Mouse (Mus musculus): ENCODE measurements around the gene Jpt1. TPM values are rescaled to one million over a fixed set of nuclear protein-coding genes. Genes with fewer than 3 reads are reported as not detected.
"Not testable (repeated sequence)": the region's sequence is repeated elsewhere in the genome, so short reads cannot be mapped to it uniquely, and the experiment has no call there.

The Jpt1 gene
- polyA plus RNA-seq, 1 experiment from 2014 or later, result 959 TPM

GRCm38 (mm10) chr11:115509773-115510506 lies 4.2 kb downstream of the Jpt1 start:
- peak overlapping the region; percentile 99 for H3K9ac ChIP-seq
- H3K4me2 ChIP-seq (replicated peaks), result peak overlapping the region; percentile 87
- H3K9me3 ChIP-seq (replicated peaks), result no peaks in the 10 kb centered on the region
- ATAC-seq (ENCODE audit: low FRiP score), result no peak
- 0 out of 2 replicates have a peak, but pooled peaks cover 4% of the 10 kb centered on the region for H3K36me3 ChIP-seq
- H3K27ac ChIP-seq, result no peak overlapping the region
- 39% methylated on average over 6 of the region's 6 CpGs for WGBS
- H3K4me3 ChIP-seq, result peak overlapping the region; percentile 99
- H3K4me1 ChIP-seq, result peaks cover 62% of the 10 kb centered on the region
- no peaks in the 10 kb centered on the region for H3K27me3 ChIP-seq

GRCm38 (mm10) chr11:115508061-115508460 lies 6.1 kb downstream of the Jpt1 start:
- Histone ChIP-seq H3K36me3 (peaks cover 6% of the 10 kb centered on the region; the same call in 1 of the 2 replicates), H3K4me1 (peaks cover 62% of the 10 kb centered on the region), H3K9ac (no peak overlapping the region), H3K27me3 (no peaks in the 10 kb centered on the region), H3K4me3 (no peak overlapping the region), H3K4me2 (replicated peaks) (no peak overlapping the region), H3K27ac (no peak overlapping the region), H3K9me3 (replicated peaks) (no peaks in the 10 kb centered on the region)
- no peak for ATAC-seq (ENCODE audit: low FRiP score)
- 89% methylated on average over 2 of the region's 2 CpGs for WGBS

- no peaks in the 10 kb centered on the region for H3K9me3 ChIP-seq (replicated peaks)
- no peak overlapping the region for H3K4me3 ChIP-seq
- no peak for ATAC-seq (ENCODE audit: low FRiP score)
- peaks cover 18% of the 10 kb centered on the region for H3K36me3 ChIP-seq
- no peak overlapping the region for H3K27ac ChIP-seq
- no peak overlapping the region for H3K9ac ChIP-seq
- peaks cover 51% of the 10 kb centered on the region for H3K4me1 ChIP-seq
- no peak overlapping the region for H3K4me2 ChIP-seq (replicated peaks)
- WGBS, result 55% methylated on average over 3 of the region's 3 CpGs
- H3K27me3 ChIP-seq, result no peaks in the 10 kb centered on the region
These were observed 7.6 kb downstream of the Jpt1 start for GRCm38 (mm10) chr11:115506586-115506985.

GRCm38 (mm10) chr11:115502636-115503035 lies 11.6 kb downstream of the Jpt1 start:
- peaks cover 17% of the 10 kb centered on the region for H3K4me1 ChIP-seq
- no peaks in the 10 kb centered on the region for H3K27me3 ChIP-seq
- H3K4me2 ChIP-seq (replicated peaks), result no peak overlapping the region
- H3K9me3 ChIP-seq (replicated peaks), result no peaks in the 10 kb centered on the region
- H3K9ac ChIP-seq, result no peak overlapping the region
- ATAC-seq (ENCODE audit: low FRiP score), result no peak
- H3K4me3 ChIP-seq, result no peak overlapping the region
- no peak overlapping the region for H3K27ac ChIP-seq
- WGBS, result 96% methylated on average over 6 of the region's 6 CpGs
- H3K36me3 ChIP-seq, result peaks cover 56% of the 10 kb centered on the region

GRCm38 (mm10) chr11:115496559-115496958 lies 17.6 kb downstream of the Jpt1 start:
- 92% methylated on average over 9 of the region's 9 CpGs for WGBS
- H3K4me2 ChIP-seq (replicated peaks); H3K4me1 ChIP-seq; H3K27ac ChIP-seq; H3K9ac ChIP-seq; H3K27me3 ChIP-seq; ATAC-seq (ENCODE audit: low FRiP score); H3K9me3 ChIP-seq (replicated peaks); H3K4me3 ChIP-seq: not testable (repeated sequence)
- H3K36me3 ChIP-seq, result peaks cover 46% of the 10 kb centered on the region

DNA sequence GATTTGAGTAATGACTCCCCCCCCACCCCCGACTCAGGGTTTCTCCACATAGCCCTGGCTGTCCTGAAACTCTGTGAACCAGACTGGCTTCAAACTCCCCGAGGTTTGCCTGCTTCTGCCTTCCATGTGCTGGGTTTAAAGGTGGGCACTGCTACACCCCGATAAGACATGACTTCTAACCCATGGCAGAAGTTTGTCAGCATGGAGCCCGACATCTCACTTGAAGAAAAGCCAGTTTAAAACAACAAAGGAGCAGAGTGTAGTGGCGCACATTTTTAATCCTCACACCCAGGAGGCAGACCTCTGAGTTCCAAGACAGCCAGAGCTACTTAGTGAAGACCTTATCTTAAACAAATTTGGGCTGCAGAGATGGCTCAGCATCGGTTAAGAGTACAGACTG lies 21.8 kb downstream of the Jpt1 start:
- ATAC-seq (ENCODE audit: low FRiP score), result no peak
- peak overlapping the region; percentile 58 for H3K4me3 ChIP-seq
- H3K9me3 ChIP-seq (replicated peaks), result no peaks in the 10 kb centered on the region

GRCm38 (mm10) chr11:115491356-115492083 lies 22.7 kb downstream of the Jpt1 start, which contains the start of gene Nt5c:
Nt5c (minus strand) TSS chr11:115491862.
- Histone ChIP-seq H3K27me3 (0 out of 2 replicates have a peak, but pooled peaks cover 5% of the 10 kb centered on the region), H3K4me1 (peaks cover 18% of the 10 kb centered on the region), H3K36me3 (peaks cover 13% of the 10 kb centered on the region), H3K27ac (peak within 1 kb of the TSS; percentile 78), H3K4me3 (peak within 1 kb of the TSS; percentile 58), H3K9me3 (replicated peaks) (no peaks in the 10 kb centered on the region), H3K9ac (peak within 1 kb of the TSS; percentile 74), H3K4me2 (replicated peaks) (peak within 1 kb of the TSS; percentile 70)
- under 1% methylated on average over 43 of the region's 43 CpGs for WGBS
- peak; percentile 88 for ATAC-seq (ENCODE audit: low FRiP score)

More for the DNA sequence above, 21.8 kb downstream of the Jpt1 start:
- Histone ChIP-seq H3K27me3 (0 out of 2 replicates have a peak, but pooled peaks cover 5% of the 10 kb centered on the region), H3K4me2 (replicated peaks) (peak overlapping the region; percentile 70), H3K27ac (no peak overlapping the region), H3K9ac (peak overlapping the region; percentile 74), H3K4me1 (peaks cover 18% of the 10 kb centered on the region), H3K36me3 (peaks cover 20% of the 10 kb centered on the region)
- 41% methylated on average over 6 of the region's 6 CpGs for WGBS

DNA sequence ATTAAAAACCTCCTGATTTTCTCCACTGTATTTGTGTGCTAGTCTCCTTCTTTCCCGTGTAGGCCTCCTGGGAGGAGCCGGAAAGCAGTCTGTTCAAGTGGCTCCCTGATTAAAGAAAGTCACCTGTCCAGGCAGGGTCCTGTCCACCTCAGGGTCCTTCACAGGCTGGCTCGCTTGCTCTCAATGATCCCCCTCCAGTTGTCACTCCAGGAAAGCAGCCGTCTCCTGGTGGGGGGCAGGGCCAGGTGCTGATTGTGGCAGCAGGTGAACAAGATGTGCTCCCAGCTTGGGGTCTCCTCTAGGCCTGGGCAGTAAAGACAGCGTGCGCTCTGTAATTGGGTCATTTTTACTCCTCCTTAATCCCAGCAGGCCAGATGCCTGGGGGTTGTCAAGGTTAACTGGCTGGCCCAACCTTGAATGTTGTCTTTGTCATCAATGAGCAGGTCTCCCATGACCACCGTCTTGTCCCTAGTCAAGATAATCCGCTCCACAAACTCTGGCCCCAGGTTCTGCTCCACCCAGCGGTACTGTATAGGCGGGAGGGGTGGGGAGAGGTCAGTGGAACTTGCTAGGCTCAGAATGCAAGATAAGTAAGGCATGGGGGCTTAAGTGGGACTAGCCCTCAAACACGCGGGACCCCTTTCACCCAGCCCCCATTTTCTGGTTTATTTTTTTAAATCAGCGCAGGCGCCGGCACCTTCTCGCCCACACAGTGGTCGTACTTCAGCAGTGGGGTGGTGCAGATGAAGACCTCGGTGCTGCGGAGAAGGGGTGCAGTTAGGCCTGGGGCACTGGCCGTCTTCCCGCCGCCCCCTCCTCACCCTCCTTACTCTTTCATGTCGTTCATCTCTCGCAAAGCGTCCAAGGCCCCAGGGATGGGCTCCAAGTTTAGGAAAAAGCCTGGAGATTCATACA lies 23.5 kb downstream of the Jpt1 start:
- H3K4me3 ChIP-seq, result peak overlapping the region; percentile 58
- WGBS, result 26% methylated on average over 25 of the region's 25 CpGs
- 0 out of 2 replicates have a peak, but pooled peaks cover 5% of the 10 kb centered on the region for H3K27me3 ChIP-seq
- H3K27ac ChIP-seq, result peak overlapping the region; percentile 78
- ATAC-seq (ENCODE audit: low FRiP score), result peak; percentile 36
- peaks cover 18% of the 10 kb centered on the region for H3K4me1 ChIP-seq
- peak overlapping the region; percentile 74 for H3K9ac ChIP-seq
- no peaks in the 10 kb centered on the region for H3K9me3 ChIP-seq (replicated peaks)
- peak overlapping the region; percentile 70 for H3K4me2 ChIP-seq (replicated peaks)
- H3K36me3 ChIP-seq, result peaks cover 13% of the 10 kb centered on the region

DNA sequence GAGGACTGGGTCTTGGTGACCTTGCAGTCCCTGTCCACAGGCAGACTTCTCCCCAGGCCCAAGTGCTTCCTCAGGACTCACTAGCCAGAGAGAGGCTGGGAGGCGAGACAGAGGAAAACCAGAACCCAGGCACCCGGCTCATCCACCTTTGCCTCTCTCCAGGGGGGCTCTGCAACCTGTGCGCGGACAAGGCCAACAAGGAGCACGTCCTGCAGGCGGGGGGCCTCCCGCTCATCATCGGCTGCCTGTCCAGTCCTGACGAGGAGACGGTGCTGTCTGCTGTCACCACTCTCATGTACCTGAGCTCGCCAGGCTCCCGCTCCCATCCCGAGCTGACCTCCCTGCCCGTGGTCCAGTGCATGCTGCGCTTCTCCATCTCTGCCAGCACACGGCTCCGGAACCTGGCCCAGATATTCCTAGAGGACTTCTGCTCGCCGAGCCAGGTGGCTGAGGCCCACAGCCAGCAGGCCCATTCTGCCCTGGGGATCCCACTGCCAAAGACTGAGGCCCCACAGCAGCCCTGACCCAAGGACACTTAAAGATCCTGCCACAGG lies 25.6 kb downstream of the Jpt1 start:
- Histone ChIP-seq H3K27me3 (0 out of 2 replicates have a peak, but pooled peaks cover 3% of the 10 kb centered on the region), H3K27ac (no peak overlapping the region), H3K4me2 (replicated peaks) (no peak overlapping the region), H3K9me3 (replicated peaks) (no peaks in the 10 kb centered on the region), H3K36me3 (peaks cover 13% of the 10 kb centered on the region), H3K9ac (no peak overlapping the region), H3K4me1 (peaks cover 26% of the 10 kb centered on the region), H3K4me3 (no peak overlapping the region)
- ATAC-seq (ENCODE audit: low FRiP score), result no peak
- WGBS, result 87% methylated on average over 19 of the region's 19 CpGs

- Histone ChIP-seq H3K9me3 (replicated peaks) (no peaks in the 10 kb centered on the region), H3K27me3 (no peaks in the 10 kb centered on the region), H3K4me2 (replicated peaks) (no peak overlapping the region), H3K4me1 (peaks cover 8% of the 10 kb centered on the region), H3K9ac (no peak overlapping the region), H3K4me3 (no peak overlapping the region), H3K36me3 (peaks cover 16% of the 10 kb centered on the region), H3K27ac (no peak overlapping the region)
- 33% methylated on average over 12 of the region's 12 CpGs for WGBS
- no peak for ATAC-seq (ENCODE audit: low FRiP score)
These were observed 29.0 kb downstream of the Jpt1 start for GRCm38 (mm10) chr11:115485155-115485554.

DNA sequence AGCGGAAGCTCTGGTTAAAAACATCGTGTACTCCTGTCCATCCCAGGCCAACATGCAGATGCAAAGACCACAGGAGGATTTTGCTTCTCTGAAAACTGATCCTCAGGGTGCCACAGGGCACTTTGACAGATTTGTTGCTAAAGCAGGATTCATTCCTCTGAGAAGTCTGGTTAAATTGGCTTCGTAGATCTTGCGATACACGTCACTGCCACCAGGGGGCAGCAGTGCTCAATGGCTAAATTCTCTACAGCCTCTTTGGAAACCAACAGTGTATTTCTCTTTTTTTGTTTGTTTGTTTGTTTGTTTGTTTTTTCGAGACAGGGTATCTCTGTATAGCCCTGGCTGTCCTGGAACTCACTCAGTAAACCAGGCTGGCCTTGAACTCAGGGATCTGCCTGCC lies 30.5 kb downstream of the Jpt1 start:
- no peaks in the 10 kb centered on the region for H3K27me3 ChIP-seq
- H3K4me3 ChIP-seq, result no peak overlapping the region
- no peak overlapping the region for H3K9ac ChIP-seq
- H3K36me3 ChIP-seq, result peaks cover 5% of the 10 kb centered on the region
- 20% methylated on average over 6 of the region's 6 CpGs for whole genome bisulfite sequencing
- H3K4me2 ChIP-seq (replicated peaks), result no peak overlapping the region
- ATAC-seq (ENCODE audit: low FRiP score), result no peak
- H3K27ac ChIP-seq, result no peak overlapping the region
- no peaks in the 10 kb centered on the region for H3K9me3 ChIP-seq (replicated peaks)
- peaks cover 8% of the 10 kb centered on the region for H3K4me1 ChIP-seq
